Mouse (Mus musculus): ENCODE results near the gene Safb. TPM values are rescaled to one million over a fixed set of nuclear protein-coding genes. Genes with fewer than 3 reads are reported as not detected.

Safb gene
- polyA plus RNA-seq, 1 experiment from 2014 or later = 86.9 TPM

GRCm38 (mm10) chr17:56558448-56558847, 26.2 kb upstream of the Safb start:
- peaks cover 22% of the 10 kb centered on the region for H3K36me3 ChIP-seq (ENCODE audit: control insufficient read depth, insufficient read depth, low read length)
- no peaks in the 10 kb centered on the region for H3K4me1 ChIP-seq (replicated peaks; ENCODE audit: control insufficient read depth, insufficient read depth, low read length)
- H3K4me2 ChIP-seq (ENCODE audit: low read depth, low read length) = no peak overlapping the region
- H3K27ac ChIP-seq (ENCODE audit: low read length) = no peak overlapping the region
- H3K27me3 ChIP-seq (ENCODE audit: control insufficient read depth, insufficient read depth, low read depth, low read length) = no peaks in the 10 kb centered on the region
- H3K4me3 ChIP-seq (ENCODE audit: low read length) = no peak overlapping the region
- peak; percentile 16; the same call in 1 of the 2 replicates for ATAC-seq (ENCODE audit: low read depth)
- H3K9ac ChIP-seq (ENCODE audit: low read length) = no peak overlapping the region
- H3K9me3 ChIP-seq (ENCODE audit: control insufficient read depth, low read length) = no peaks in the 10 kb centered on the region
- 22% methylated on average over 3 of the region's 3 CpGs for WGBS

DNA sequence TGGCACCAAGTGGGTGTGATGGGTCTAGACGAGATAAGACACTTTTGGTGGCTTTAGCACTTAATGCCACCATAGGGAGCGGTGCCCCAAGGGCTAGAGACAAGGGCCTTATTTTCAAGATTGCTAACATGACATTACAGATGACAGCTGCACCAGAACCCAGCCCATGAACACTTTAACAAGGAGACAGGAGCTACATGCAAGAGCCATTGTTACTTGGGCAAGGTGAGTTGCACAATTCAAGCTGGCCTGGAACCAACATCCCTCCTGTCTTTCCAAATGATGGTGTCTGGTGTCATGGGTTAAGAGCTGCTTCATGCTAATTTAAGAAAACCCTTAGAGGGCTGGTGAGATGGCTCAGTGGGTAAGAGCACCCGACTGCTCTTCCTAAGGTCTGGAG, 25.2 kb upstream of the Safb start:
- WGBS = 71% methylated on average over 3 of the region's 3 CpGs
- H3K36me3 ChIP-seq (ENCODE audit: control insufficient read depth, insufficient read depth, low read length) = peaks cover 31% of the 10 kb centered on the region
- H3K4me3 ChIP-seq (ENCODE audit: low read length) = no peak overlapping the region
- no peak for ATAC-seq (ENCODE audit: low read depth)
- H3K9ac ChIP-seq (ENCODE audit: low read length) = no peak overlapping the region
- H3K4me2 ChIP-seq (ENCODE audit: low read depth, low read length) = no peak overlapping the region
- no peaks in the 10 kb centered on the region for H3K9me3 ChIP-seq (ENCODE audit: control insufficient read depth, low read length)
- no peaks in the 10 kb centered on the region for H3K27me3 ChIP-seq (ENCODE audit: control insufficient read depth, insufficient read depth, low read depth, low read length)
- no peaks in the 10 kb centered on the region for H3K4me1 ChIP-seq (replicated peaks; ENCODE audit: control insufficient read depth, insufficient read depth, low read length)
- H3K27ac ChIP-seq (ENCODE audit: low read length) = no peak overlapping the region

DNA sequence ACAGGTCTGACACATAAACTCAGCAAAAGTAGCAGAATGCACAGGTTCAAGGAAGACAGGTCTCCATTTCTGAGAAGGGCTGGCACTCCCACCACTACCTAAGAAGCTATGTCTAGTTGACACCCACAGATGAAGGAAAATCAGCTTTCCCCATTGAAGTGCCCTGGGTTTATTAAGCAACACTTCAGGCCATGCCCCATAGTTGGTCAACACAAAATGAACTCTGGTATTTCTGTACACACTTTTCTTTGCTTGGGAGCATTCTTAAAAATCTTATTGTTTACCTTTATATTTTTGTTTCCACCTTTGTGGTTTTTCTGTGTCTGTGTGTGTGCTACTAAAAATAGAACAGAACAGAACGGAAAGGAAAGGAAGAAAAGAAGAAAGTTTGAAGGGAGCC, 24.5 kb upstream of the Safb start:
- no peaks in the 10 kb centered on the region for H3K27me3 ChIP-seq (ENCODE audit: control insufficient read depth, insufficient read depth, low read depth, low read length)
- no peak overlapping the region for H3K27ac ChIP-seq (ENCODE audit: low read length)
- H3K36me3 ChIP-seq (ENCODE audit: control insufficient read depth, insufficient read depth, low read length) = peaks cover 37% of the 10 kb centered on the region
- no peak for ATAC-seq (ENCODE audit: low read depth)
- H3K9ac ChIP-seq (ENCODE audit: low read length) = no peak overlapping the region
- H3K4me1 ChIP-seq (replicated peaks; ENCODE audit: control insufficient read depth, insufficient read depth, low read length) = no peaks in the 10 kb centered on the region
- H3K9me3 ChIP-seq (ENCODE audit: control insufficient read depth, low read length) = no peaks in the 10 kb centered on the region
- no peak overlapping the region for H3K4me3 ChIP-seq (ENCODE audit: low read length)
- 56% methylated on average over 1 of the region's 1 CpGs for WGBS
- H3K4me2 ChIP-seq (ENCODE audit: low read depth, low read length) = no peak overlapping the region

DNA sequence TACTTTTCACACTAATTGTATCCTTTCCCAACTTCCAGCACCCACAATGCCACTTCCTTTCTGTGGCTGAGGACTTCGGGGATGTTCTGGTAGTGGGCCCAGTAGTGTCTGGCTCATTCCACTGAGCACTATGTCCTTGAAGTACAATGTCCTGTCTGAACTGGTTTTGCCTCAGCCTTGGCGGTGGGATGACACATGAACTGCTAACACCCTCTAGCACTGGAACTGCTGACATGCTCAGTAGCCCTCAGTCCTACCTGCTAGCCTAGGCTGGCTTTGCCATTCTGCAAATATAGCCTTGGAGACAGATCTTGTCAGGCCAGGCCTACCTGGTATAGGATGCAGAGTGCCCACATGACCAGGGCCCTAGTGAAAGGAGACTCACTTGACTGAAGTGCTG, 22.8 kb upstream of the Safb start:
- no peaks in the 10 kb centered on the region for H3K4me1 ChIP-seq (replicated peaks; ENCODE audit: control insufficient read depth, insufficient read depth, low read length)

GRCm38 (mm10) chr17:56566293-56566692, 18.3 kb upstream of the Safb start:
- 89% methylated on average over 29 of the region's 29 CpGs for WGBS
- H3K9me3 ChIP-seq (ENCODE audit: control insufficient read depth, low read length) = no peaks in the 10 kb centered on the region

More for the DNA sequence above, 22.8 kb upstream of the Safb start:
- WGBS = 85% methylated on average over 2 of the region's 2 CpGs
- H3K4me3 ChIP-seq (ENCODE audit: low read length) = no peak overlapping the region
- H3K36me3 ChIP-seq (ENCODE audit: control insufficient read depth, insufficient read depth, low read length) = peaks cover 55% of the 10 kb centered on the region
- no peak overlapping the region for H3K9ac ChIP-seq (ENCODE audit: low read length)
- no peak for ATAC-seq (ENCODE audit: low read depth)
- H3K4me2 ChIP-seq (ENCODE audit: low read depth, low read length) = no peak overlapping the region
- H3K9me3 ChIP-seq (ENCODE audit: control insufficient read depth, low read length) = no peaks in the 10 kb centered on the region
- H3K27me3 ChIP-seq (ENCODE audit: control insufficient read depth, insufficient read depth, low read depth, low read length) = no peaks in the 10 kb centered on the region
- H3K27ac ChIP-seq (ENCODE audit: low read length) = no peak overlapping the region

DNA sequence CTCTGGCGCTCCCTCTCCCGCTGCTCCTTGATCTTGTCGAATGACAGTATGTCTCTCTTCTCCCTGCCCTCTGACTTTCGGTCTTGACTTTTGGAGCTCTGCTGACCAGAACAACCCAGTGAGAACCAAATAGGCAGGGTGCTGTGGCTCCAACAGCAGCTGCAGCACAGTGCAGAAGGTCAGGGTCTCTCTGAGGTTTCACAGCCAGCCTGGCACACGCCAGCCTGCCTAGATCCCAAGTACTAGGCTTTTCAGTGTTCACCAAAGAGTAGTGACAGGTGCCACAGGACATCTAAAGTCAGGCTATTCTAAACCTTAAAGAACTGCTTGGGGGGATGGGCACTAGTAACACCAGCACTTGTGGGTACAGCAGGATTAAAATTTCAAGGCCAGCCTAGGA, 17.7 kb upstream of the Safb start:
- H3K36me3 ChIP-seq (ENCODE audit: control insufficient read depth, insufficient read depth, low read length) = peaks cover 88% of the 10 kb centered on the region
- no peaks in the 10 kb centered on the region for H3K4me1 ChIP-seq (replicated peaks; ENCODE audit: control insufficient read depth, insufficient read depth, low read length)
- H3K27ac ChIP-seq (ENCODE audit: low read length) = no peak overlapping the region
- no peak overlapping the region for H3K9ac ChIP-seq (ENCODE audit: low read length)
- H3K4me3 ChIP-seq (ENCODE audit: low read length) = no peak overlapping the region
- 88% methylated on average over 5 of the region's 5 CpGs for WGBS
- ATAC-seq (ENCODE audit: low read depth) = no peak
- H3K27me3 ChIP-seq (ENCODE audit: control insufficient read depth, insufficient read depth, low read depth, low read length) = no peaks in the 10 kb centered on the region
- no peak overlapping the region for H3K4me2 ChIP-seq (ENCODE audit: low read depth, low read length)
- no peaks in the 10 kb centered on the region for H3K9me3 ChIP-seq (ENCODE audit: control insufficient read depth, low read length)

More at GRCm38 (mm10) chr17:56566293-56566692, 18.3 kb upstream of the Safb start:
- Histone ChIP-seq H3K27me3 (ENCODE audit: control insufficient read depth, insufficient read depth, low read depth, low read length) (no peaks in the 10 kb centered on the region), H3K9ac (ENCODE audit: low read length) (no peak overlapping the region), H3K4me1 (replicated peaks; ENCODE audit: control insufficient read depth, insufficient read depth, low read length) (no peaks in the 10 kb centered on the region), H3K4me2 (ENCODE audit: low read depth, low read length) (no peak overlapping the region), H3K4me3 (ENCODE audit: low read length) (no peak overlapping the region), H3K27ac (ENCODE audit: low read length) (no peak overlapping the region), H3K36me3 (ENCODE audit: control insufficient read depth, insufficient read depth, low read length) (peaks cover 88% of the 10 kb centered on the region)
- no peak for ATAC-seq (ENCODE audit: low read depth)

GRCm38 (mm10) chr17:56567370-56567769, 17.3 kb upstream of the Safb start:
- ATAC-seq (ENCODE audit: low read depth) = no peak
- H3K4me1 ChIP-seq (replicated peaks; ENCODE audit: control insufficient read depth, insufficient read depth, low read length) = no peaks in the 10 kb centered on the region
- no peaks in the 10 kb centered on the region for H3K27me3 ChIP-seq (ENCODE audit: control insufficient read depth, insufficient read depth, low read depth, low read length)
- H3K9ac ChIP-seq (ENCODE audit: low read length) = no peak overlapping the region
- 83% methylated on average over 4 of the region's 4 CpGs for WGBS
- no peak overlapping the region for H3K4me3 ChIP-seq (ENCODE audit: low read length)
- H3K27ac ChIP-seq (ENCODE audit: low read length) = no peak overlapping the region
- no peaks in the 10 kb centered on the region for H3K9me3 ChIP-seq (ENCODE audit: control insufficient read depth, low read length)
- peaks cover 84% of the 10 kb centered on the region for H3K36me3 ChIP-seq (ENCODE audit: control insufficient read depth, insufficient read depth, low read length)
- H3K4me2 ChIP-seq (ENCODE audit: low read depth, low read length) = no peak overlapping the region

GRCm38 (mm10) chr17:56570287-56570686, 14.3 kb upstream of the Safb start:
- WGBS = 90% methylated on average over 4 of the region's 4 CpGs
- H3K4me1 ChIP-seq (replicated peaks; ENCODE audit: control insufficient read depth, insufficient read depth, low read length) = no peaks in the 10 kb centered on the region
- no peak overlapping the region for H3K27ac ChIP-seq (ENCODE audit: low read length)
- peaks cover 80% of the 10 kb centered on the region for H3K36me3 ChIP-seq (ENCODE audit: control insufficient read depth, insufficient read depth, low read length)
- H3K9me3 ChIP-seq (ENCODE audit: control insufficient read depth, low read length) = no peaks in the 10 kb centered on the region
- H3K4me2 ChIP-seq (ENCODE audit: low read depth, low read length) = no peak overlapping the region
- H3K27me3 ChIP-seq (ENCODE audit: control insufficient read depth, insufficient read depth, low read depth, low read length) = no peaks in the 10 kb centered on the region
- no peak overlapping the region for H3K9ac ChIP-seq (ENCODE audit: low read length)
- no peak for ATAC-seq (ENCODE audit: low read depth)
- H3K4me3 ChIP-seq (ENCODE audit: low read length) = no peak overlapping the region

GRCm38 (mm10) chr17:56572154-56572553, 12.5 kb upstream of the Safb start:
- Histone ChIP-seq H3K36me3 (ENCODE audit: control insufficient read depth, insufficient read depth, low read length) (peaks cover 70% of the 10 kb centered on the region), H3K9me3 (ENCODE audit: control insufficient read depth, low read length) (no peaks in the 10 kb centered on the region), H3K4me3 (ENCODE audit: low read length) (no peak overlapping the region), H3K27me3 (ENCODE audit: control insufficient read depth, insufficient read depth, low read depth, low read length) (no peaks in the 10 kb centered on the region), H3K4me2 (ENCODE audit: low read depth, low read length) (no peak overlapping the region), H3K4me1 (replicated peaks; ENCODE audit: control insufficient read depth, insufficient read depth, low read length) (no peaks in the 10 kb centered on the region), H3K9ac (ENCODE audit: low read length) (no peak overlapping the region), H3K27ac (ENCODE audit: low read length) (no peak overlapping the region)
- WGBS = 32% methylated on average over 1 of the region's 1 CpGs
- no peak for ATAC-seq (ENCODE audit: low read depth)

DNA sequence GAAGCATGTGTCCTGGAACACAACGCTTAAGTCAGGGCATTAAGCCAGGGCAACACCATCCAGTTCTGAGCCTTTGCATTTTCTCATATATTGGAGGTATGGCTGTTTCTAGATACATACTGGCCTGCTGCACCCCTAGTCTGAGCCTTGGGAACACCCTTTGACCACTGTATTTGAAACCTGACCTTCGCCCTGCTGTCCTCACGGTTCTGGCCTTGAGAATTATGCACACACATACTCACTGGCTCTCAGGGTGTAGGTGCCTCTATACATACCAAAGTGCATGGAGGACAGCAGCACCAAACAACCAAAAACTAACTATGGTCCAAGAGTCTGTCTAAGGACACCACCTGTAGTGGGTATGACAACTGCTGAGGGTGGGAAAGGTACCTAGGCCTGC, 11.7 kb upstream of the Safb start:
- H3K27ac ChIP-seq (ENCODE audit: low read length) = no peak overlapping the region
- H3K27me3 ChIP-seq (ENCODE audit: control insufficient read depth, insufficient read depth, low read depth, low read length) = no peaks in the 10 kb centered on the region
- no peak; the same call in 1 of the 2 replicates for ATAC-seq (ENCODE audit: low read depth)
- H3K4me1 ChIP-seq (replicated peaks; ENCODE audit: control insufficient read depth, insufficient read depth, low read length) = no peaks in the 10 kb centered on the region
- peaks cover 70% of the 10 kb centered on the region for H3K36me3 ChIP-seq (ENCODE audit: control insufficient read depth, insufficient read depth, low read length)
- WGBS = 92% methylated on average over 3 of the region's 3 CpGs
- no peak overlapping the region for H3K4me2 ChIP-seq (ENCODE audit: low read depth, low read length)
- no peaks in the 10 kb centered on the region for H3K9me3 ChIP-seq (ENCODE audit: control insufficient read depth, low read length)
- no peak overlapping the region for H3K4me3 ChIP-seq (ENCODE audit: low read length)
- no peak overlapping the region for H3K9ac ChIP-seq (ENCODE audit: low read length)

All from lung, embryonic 16.5 days (tissue).